Mouse (Mus musculus) Patski (cell line): ENCODE data around the gene Zfp691. TPM values are rescaled to one million over a fixed set of nuclear protein-coding genes. Genes with fewer than 3 reads are reported as not detected.

Source experiments
- ATAC-seq: fragments of 100-300 bp; one replicate; pipeline ENCODE4 v1.8.0; 2021
- CTCF ChIA-PET: fragments of 350-600 bp; sonication (Branson Sonifier 250); formaldehyde crosslinking; loops from one replicate; lab custom pipeline; 2022; ENCODE audit warnings: inconsistent platforms; lab: Charles Lee
- POLR2A ChIA-PET: fragments of 350-600 bp; sonication (Branson Sonifier 250); formaldehyde crosslinking; loops from one replicate; lab custom pipeline; 2022; ENCODE audit warnings: antibody characterized with exemption, inconsistent platforms; lab: Charles Lee
- DNase-seq: peaks from one replicate; pipeline ENCODE4 v3.0.0-alpha.2; 2011; ENCODE audit warnings: low read depth, low spot score
- H3K27me3 ChIP-seq: fragments of 371-371 bp; one replicate; pipeline ENCODE4 v1.5.1; 2021
- CTCF ChIP-seq: fragments of 100-300 bp; IDR thresholded peaks from one replicate; pipeline ENCODE4 v1.5.1; 2021
- in situ Hi-C: fragments of 300-500 bp; cut with MboI; formaldehyde crosslinking; loops from 3 replicates; pipeline ENCODE4 v1.11.1; 2018; ENCODE audit warnings: low pct_unique_long_range_greater_than_20kb, mixed read lengths
- polyA plus RNA-seq: library from polyadenylated mRNA; unstranded; gene quantifications from one replicate; pipeline ENCODE4 v1.2.3, GENCODE M21; 2021

Gene Zfp691
- polyA plus RNA-seq, 1 experiment from 2014 or later: 11.6 TPM

DNA sequence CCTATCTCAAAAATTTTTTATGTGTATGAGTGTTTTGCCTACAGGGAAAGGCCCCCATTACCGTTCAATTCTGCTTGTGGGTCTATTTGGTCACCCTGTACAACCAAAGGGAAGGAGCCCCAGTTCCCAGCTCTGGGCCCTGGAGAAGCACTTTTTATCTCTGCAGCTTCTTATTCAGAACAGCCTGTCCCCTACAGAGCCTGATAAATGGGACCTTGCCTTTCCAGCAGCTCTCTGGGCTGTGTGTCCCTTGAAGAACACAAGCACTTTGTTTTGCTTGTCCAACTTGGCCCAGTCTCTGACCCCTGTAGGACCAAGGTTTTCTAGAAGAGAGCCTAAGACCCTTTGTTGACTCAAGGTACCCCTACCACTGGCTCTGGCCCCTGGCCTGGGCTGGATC, 44.9 kb downstream of the Zfp691 start:
- DNase-seq (no peak), ATAC-seq (no peak)
- POLR2A ChIA-PET: no interaction called here
- H3K27me3 ChIP-seq: no peaks in the 10 kb centered on the region
- in situ Hi-C loops: no loop called here
- CTCF ChIA-PET: interaction anchor here (2.1 kb wide), 1 partner anchor 26 kb away, joined by 4 read pairs; no protein-coding TSS in a partner anchor
- no peak for TF ChIP-seq CTCF

DNA sequence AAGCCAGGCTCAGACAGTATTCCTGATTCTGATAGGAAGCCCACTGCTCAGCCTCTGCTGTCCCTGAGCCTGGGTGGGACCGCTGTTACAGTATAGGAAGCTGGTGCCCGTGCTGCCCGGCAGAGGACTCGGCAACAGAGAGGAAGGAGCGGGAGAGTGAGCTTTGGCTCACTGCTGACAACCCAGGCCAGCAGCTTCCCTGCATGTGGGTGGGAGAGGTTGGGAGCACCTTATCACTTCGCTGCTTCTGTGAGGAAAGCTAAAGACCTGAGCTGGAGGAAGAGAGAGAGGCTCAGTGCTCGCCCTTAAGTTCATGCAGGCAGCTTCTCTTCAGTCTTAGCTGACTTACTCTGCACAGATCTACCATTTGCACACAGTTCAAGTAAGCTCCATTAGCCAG, 45.4 kb downstream of the Zfp691 start:
- CTCF ChIA-PET: interaction anchor here (2.1 kb wide), 1 partner anchor 27 kb away, joined by 4 read pairs; no protein-coding TSS in a partner anchor
- no peak for ATAC-seq
- POLR2A ChIA-PET: no interaction called here
- in situ Hi-C loops: no loop called here
- no peak for TF ChIP-seq CTCF
- no peaks in the 10 kb centered on the region for H3K27me3 ChIP-seq
- DNase-seq: no peak

GRCm38 (mm10) chr4:119127229-119127628, 46.8 kb downstream of the Zfp691 start:
- no peak for TF ChIP-seq CTCF
- ATAC-seq (no peak), DNase-seq (no peak)
- H3K27me3 ChIP-seq: no peaks in the 10 kb centered on the region
- ChIA-PET CTCF (interaction anchor here (1.0 kb wide), 1 partner anchor 16 kb away, joined by 4 read pairs; no protein-coding TSS in a partner anchor), POLR2A (no interaction called here)
- in situ Hi-C loops: no loop called here

DNA sequence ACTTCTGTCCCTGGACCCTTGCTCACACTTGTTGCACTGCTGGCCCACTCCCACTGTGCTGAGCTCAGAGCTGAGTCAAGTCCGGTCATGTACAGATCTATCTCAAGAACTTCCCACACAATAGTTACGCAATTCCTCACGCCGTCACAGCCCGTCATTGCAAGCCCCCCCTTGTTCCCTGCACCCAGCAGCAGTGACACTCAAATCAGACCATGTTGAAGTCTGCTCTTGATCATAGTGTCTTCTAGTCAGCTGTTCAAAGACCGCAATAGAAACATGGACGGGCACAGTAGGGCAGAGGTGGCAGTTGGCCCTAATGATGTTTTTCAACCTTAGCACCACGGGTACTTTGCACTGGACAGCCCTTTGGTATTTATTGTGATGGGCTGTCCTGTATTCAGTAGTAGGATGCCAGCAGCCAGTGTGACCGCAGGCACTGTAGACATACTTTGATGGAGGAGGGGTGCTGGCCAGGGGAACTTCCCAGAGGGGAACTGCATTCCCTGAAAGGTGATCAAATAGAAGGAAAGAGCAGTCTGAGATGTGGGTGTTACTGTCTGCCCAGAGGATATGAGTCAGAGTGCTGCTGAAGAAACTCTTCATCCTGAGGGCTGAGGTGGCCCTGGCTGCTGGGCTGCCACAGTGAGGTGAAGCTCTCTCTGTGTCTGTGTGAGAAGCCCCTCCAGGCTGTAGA, 48.3 kb downstream of the Zfp691 start:
- CTCF ChIA-PET: no interaction called here
- peak; percentile 65 for ATAC-seq
- no peak for TF ChIP-seq CTCF
- in situ Hi-C loops: no loop called here
- POLR2A ChIA-PET: no interaction called here
- no peak for DNase-seq
- no peaks in the 10 kb centered on the region for H3K27me3 ChIP-seq

DNA sequence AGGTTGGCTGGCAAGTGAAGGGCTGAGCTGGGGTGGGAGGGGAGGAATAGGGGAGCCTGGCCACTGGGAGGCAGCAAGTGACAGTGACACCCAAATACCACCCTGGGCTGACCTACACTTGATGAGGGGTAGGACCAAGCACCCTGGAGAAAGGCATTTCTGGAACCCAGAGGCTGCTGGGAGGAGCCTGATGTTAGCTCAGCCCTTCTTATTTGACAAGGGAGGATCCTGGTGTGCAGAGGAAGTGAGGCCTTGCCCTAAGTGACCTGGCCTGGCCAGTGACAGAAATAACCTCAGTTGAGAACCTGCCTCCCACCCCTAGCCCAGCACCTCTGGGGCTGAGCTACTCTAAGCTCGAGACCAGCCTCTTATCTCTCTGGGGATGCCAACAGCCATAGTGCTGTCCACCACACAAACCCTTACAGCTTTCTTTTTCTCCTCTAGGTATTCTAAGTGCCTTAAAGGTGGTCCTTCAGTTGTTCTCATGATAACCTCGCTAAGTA, 49.2 kb downstream of the Zfp691 start:
- no peak for DNase-seq
- H3K27me3 ChIP-seq: no peaks in the 10 kb centered on the region
- POLR2A ChIA-PET: interaction anchor here (0.5 kb wide), 1 partner anchor 97 kb away, joined by 4 read pairs; no protein-coding TSS in a partner anchor
- no peak for ATAC-seq
- no peak for TF ChIP-seq CTCF
- CTCF ChIA-PET: no interaction called here
- in situ Hi-C loops: no loop called here

- no peaks in the 10 kb centered on the region for H3K27me3 ChIP-seq
- POLR2A ChIA-PET: interaction anchor here (1.4 kb wide), 1 partner anchor 12 kb away, joined by 6 read pairs; the partner anchor contains the start of gene Slc2a1
- in situ Hi-C loops: no loop called here
- TF ChIP-seq CTCF: no peak
- DNase-seq: peak; percentile 95
- peak; percentile 58 for ATAC-seq
- CTCF ChIA-PET: interaction anchor here (1.0 to 1.4 kb wide), 2 partner anchors 13 to 36 kb away, joined by 3 to 6 read pairs; partner anchors contain the start of gene Slc2a1
Observed at GRCm38 (mm10) chr4:119121249-119121648, 52.7 kb downstream of the Zfp691 start.

DNA sequence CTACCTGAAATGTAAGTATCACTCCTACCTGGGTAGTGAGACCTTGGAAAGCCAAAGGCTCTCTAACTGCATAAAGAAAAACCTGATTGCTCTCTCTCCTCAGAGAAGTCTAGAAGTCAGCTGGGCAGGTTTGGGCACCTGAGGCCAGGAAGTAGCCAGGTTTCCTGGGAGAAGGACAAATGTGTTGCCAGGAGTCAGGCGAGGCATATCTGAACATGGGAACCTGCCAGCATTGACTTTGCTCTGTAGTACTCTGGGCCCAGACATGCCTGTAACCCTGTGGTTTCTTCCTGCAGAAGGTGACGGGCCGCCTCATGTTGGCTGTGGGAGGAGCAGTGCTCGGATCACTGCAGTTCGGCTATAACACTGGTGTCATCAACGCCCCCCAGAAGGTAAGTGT, 53.9 kb downstream of the Zfp691 start:
- ATAC-seq (no peak), DNase-seq (no peak)
- POLR2A ChIA-PET: interaction anchor here (0.6 kb wide), 1 partner anchor 207 kb away, joined by 4 read pairs; no protein-coding TSS in a partner anchor
- H3K27me3 ChIP-seq: no peaks in the 10 kb centered on the region
- CTCF ChIA-PET: interaction anchor here (1.2 to 1.4 kb wide), 2 partner anchors 18 to 115 kb away, joined by 3 read pairs; no protein-coding TSS in a partner anchor
- no peak for TF ChIP-seq CTCF
- in situ Hi-C loops: no loop called here

Other genes starting within 250 kb of the Zfp691 start
- not detected for gene Olfr1328, start 235.6 kb downstream of the Zfp691 start, polyA plus RNA-seq
- not detected for gene Lao1, start 212.6 kb downstream of the Zfp691 start, polyA plus RNA-seq
- gene Slc2a1, start 65.5 kb downstream of the Zfp691 start, polyA plus RNA-seq: 59.8 TPM
- gene Ermap, start 15.8 kb upstream of the Zfp691 start, polyA plus RNA-seq: not detected
- gene Svbp, start 21.1 kb upstream of the Zfp691 start, polyA plus RNA-seq: 33.6 TPM
- not detected for gene Tmem269, start 44.0 kb upstream of the Zfp691 start, polyA plus RNA-seq
- gene AU022252, start 58.5 kb upstream of the Zfp691 start, polyA plus RNA-seq: 12.3 TPM
- 45.3 TPM for gene P3h1, start 58.7 kb upstream of the Zfp691 start, polyA plus RNA-seq
- gene Cldn19, start 81.2 kb upstream of the Zfp691 start, polyA plus RNA-seq: 7.1 TPM
- 590 TPM for gene Ybx1, start 120.4 kb upstream of the Zfp691 start, polyA plus RNA-seq
- 10.5 TPM for gene Ppih, start 146.4 kb upstream of the Zfp691 start, polyA plus RNA-seq
- 11.2 TPM for gene Ccdc30, start 241.3 kb upstream of the Zfp691 start, polyA plus RNA-seq
- gene Ppcs, start 248.2 kb upstream of the Zfp691 start, polyA plus RNA-seq: 11.3 TPM
- 0.46 TPM for gene Zmynd12, start 248.6 kb upstream of the Zfp691 start, polyA plus RNA-seq